Mouse (Mus musculus) hindbrain, embryonic 16.5 days (tissue): Measurements from ENCODE around the gene Rplp2. TPM values are rescaled to one million over a fixed set of nuclear protein-coding genes. Genes with fewer than 3 reads are reported as not detected.

Experiments used
- ATAC-seq: fragments of 200-750 bp; cut with Nextera tagmentation; 2 replicates; pipeline ENCODE4 v1.8.0; 2017; ENCODE audit warnings: moderate TSS enrichment, moderate library complexity
- H3K27ac ChIP-seq: fragments of 300-500 bp; sonication (generic); 2 replicates; pipeline ENCODE4 v1.5.1; 2014; ENCODE audit warnings: low read depth, mild to moderate bottlenecking, control low read depth, low read length, moderate library complexity
- H3K27me3 ChIP-seq: fragments of 300-500 bp; sonication (generic); replicated peaks from 2 replicates; pipeline ENCODE4 v1.6.1; 2014; ENCODE audit warnings: low read length; ENCODE audit not compliant: control insufficient read depth, insufficient read depth
- H3K36me3 ChIP-seq: fragments of 300-500 bp; sonication (generic); 2 replicates; pipeline ENCODE4 v1.6.1; 2014; ENCODE audit warnings: mild to moderate bottlenecking, low read length, moderate library complexity, mixed read lengths; ENCODE audit not compliant: control insufficient read depth, insufficient read depth
- H3K4me1 ChIP-seq: fragments of 300-500 bp; sonication (generic); 2 replicates; pipeline ENCODE4 v1.6.1; 2014; ENCODE audit warnings: low read depth, low read length; ENCODE audit not compliant: control insufficient read depth, insufficient read depth
- H3K4me2 ChIP-seq: fragments of 300-500 bp; sonication (generic); 2 replicates; pipeline ENCODE4 v1.6.1; 2014; ENCODE audit warnings: mild to moderate bottlenecking, low read length, control low read depth, moderate library complexity
- H3K4me3 ChIP-seq: fragments of 300-500 bp; sonication (generic); 2 replicates; pipeline ENCODE4 v1.5.1; 2014; ENCODE audit warnings: mild to moderate bottlenecking, low read length, control low read depth, moderate library complexity
- H3K9ac ChIP-seq: fragments of 300-500 bp; sonication (generic); 2 replicates; pipeline ENCODE4 v1.6.1; 2014; ENCODE audit warnings: low read depth, mild to moderate bottlenecking, control low read depth, low read length, moderate library complexity
- H3K9me3 ChIP-seq: fragments of 300-500 bp; sonication (generic); 2 replicates; pipeline ENCODE4 v1.6.1; 2014; ENCODE audit warnings: mild to moderate bottlenecking, low read length, moderate library complexity; ENCODE audit not compliant: control insufficient read depth
- WGBS: fragments of 180-500 bp; shearing (Covaris S2); extraction: QIAGEN DNeasy Blood & Tissue Kit; methylation state at CpG from one replicate; pipeline ENCODE4 v1.1.7; 2014; 5-methylcytosine and 5-hydroxymethylcytosine counted together
- polyA plus RNA-seq: library from polyadenylated mRNA; unstranded; fragments of >200 nt; fragmentation: Nextera tagmentation; extraction: Ambion mirVana; gene quantifications from 2 replicates; pipeline ENCODE4 v1.2.1, GENCODE M21; 2015

Rplp2 gene
- polyA plus RNA-seq, 1 experiment from 2014 or later = 645 TPM

- H3K27ac ChIP-seq = no peak overlapping the region
- H3K9me3 ChIP-seq = no peaks in the 10 kb centered on the region
- no peak overlapping the region for H3K4me2 ChIP-seq
- no peak overlapping the region for H3K4me3 ChIP-seq
- no peaks in the 10 kb centered on the region for H3K4me1 ChIP-seq
- 81% methylated on average over 2 of the region's 2 CpGs for WGBS
- H3K27me3 ChIP-seq = no peaks in the 10 kb centered on the region
- ATAC-seq = no peak
- H3K36me3 ChIP-seq = peaks cover 5% of the 10 kb centered on the region; the same call in 1 of the 2 replicates
- no peak overlapping the region for H3K9ac ChIP-seq
Observed at GRCm38 (mm10) chr7:141495379-141495778, 48.2 kb downstream of the Rplp2 start.

- Histone ChIP-seq H3K36me3 (peaks cover 5% of the 10 kb centered on the region; the same call in 1 of the 2 replicates), H3K4me3 (no peak overlapping the region), H3K9ac (no peak overlapping the region), H3K27me3 (no peaks in the 10 kb centered on the region), H3K27ac (no peak overlapping the region), H3K4me2 (no peak overlapping the region), H3K9me3 (no peaks in the 10 kb centered on the region), H3K4me1 (no peaks in the 10 kb centered on the region)
- no peak for ATAC-seq
- WGBS = 85% methylated on average over 4 of the region's 4 CpGs
Observed at GRCm38 (mm10) chr7:141495940-141496339, 48.8 kb downstream of the Rplp2 start.

GRCm38 (mm10) chr7:141497600-141497999, 50.4 kb downstream of the Rplp2 start:
- Histone ChIP-seq H3K4me3 (no peak overlapping the region), H3K27ac (no peak overlapping the region), H3K9ac (no peak overlapping the region), H3K4me1 (no peaks in the 10 kb centered on the region), H3K4me2 (no peak overlapping the region), H3K9me3 (no peaks in the 10 kb centered on the region), H3K36me3 (peaks cover 6% of the 10 kb centered on the region; the same call in 1 of the 2 replicates), H3K27me3 (no peaks in the 10 kb centered on the region)
- ATAC-seq = no peak
- 94% methylated on average over 3 of the region's 3 CpGs for WGBS

Other genes starting within 250 kb of the Rplp2 start
- gene Lmntd2, start 233.3 kb upstream of the Rplp2 start, polyA plus RNA-seq = 0.35 and 0.89 TPM in 2 replicates
- gene Rassf7, start 231.5 kb upstream of the Rplp2 start, polyA plus RNA-seq = 22.8 and 25.9 TPM in 2 replicates
- gene Phrf1, start 218.6 kb upstream of the Rplp2 start, polyA plus RNA-seq = 57.1 and 67.4 TPM in 2 replicates
- 1.8 and 2.0 TPM in 2 replicates for gene Irf7, start 180.9 kb upstream of the Rplp2 start, polyA plus RNA-seq
- 0.29 TPM in 1 of 2 replicates, not detected in the other for gene Cdhr5, start 170.6 kb upstream of the Rplp2 start, polyA plus RNA-seq
- 3.5 and 6.1 TPM in 2 replicates for gene Sct, start 168.2 kb upstream of the Rplp2 start, polyA plus RNA-seq
- 0.64 and 1.00 TPM in 2 replicates for gene Drd4, start 155.4 kb upstream of the Rplp2 start, polyA plus RNA-seq
- gene Deaf1, start 119.7 kb upstream of the Rplp2 start, polyA plus RNA-seq = 202 and 206 TPM in 2 replicates
- 48.2 and 52.2 TPM in 2 replicates for gene Tmem80, start 119.6 kb upstream of the Rplp2 start, polyA plus RNA-seq
- 2.5 and 3.1 TPM in 2 replicates for gene Eps8l2, start 108.5 kb upstream of the Rplp2 start, polyA plus RNA-seq
- 276 and 284 TPM in 2 replicates for gene Taldo1, start 55.2 kb upstream of the Rplp2 start, polyA plus RNA-seq
- 51.8 and 55.2 TPM in 2 replicates for gene Gatd1, start 33.2 kb upstream of the Rplp2 start, polyA plus RNA-seq
- 226 and 245 TPM in 2 replicates for gene Cend1, start 17.9 kb upstream of the Rplp2 start, polyA plus RNA-seq
- gene Slc25a22, start 9.5 kb upstream of the Rplp2 start, polyA plus RNA-seq = 96.3 and 104 TPM in 2 replicates
- gene Pidd1, start 3.3 kb upstream of the Rplp2 start, polyA plus RNA-seq = 2.8 and 4.5 TPM in 2 replicates
- gene Pnpla2, start 7.8 kb downstream of the Rplp2 start, polyA plus RNA-seq = 20.0 and 20.9 TPM in 2 replicates
- 7.9 and 10.8 TPM in 2 replicates for gene Cracr2b, start 13.7 kb downstream of the Rplp2 start, polyA plus RNA-seq
- 23.0 and 24.7 TPM in 2 replicates for gene Cd151, start 20.0 kb downstream of the Rplp2 start, polyA plus RNA-seq
- 72.4 and 75.8 TPM in 2 replicates for gene Polr2l, start 27.8 kb downstream of the Rplp2 start, polyA plus RNA-seq
- 68.3 and 71.0 TPM in 2 replicates for gene Tspan4, start 27.9 kb downstream of the Rplp2 start, polyA plus RNA-seq
- 54.4 and 56.7 TPM in 2 replicates for gene Chid1, start 92.5 kb downstream of the Rplp2 start, polyA plus RNA-seq
- gene Ap2a2, start 114.8 kb downstream of the Rplp2 start, polyA plus RNA-seq = 118 and 136 TPM in 2 replicates
- 0.19 and 0.29 TPM in 2 replicates for gene Muc6, start 207.9 kb downstream of the Rplp2 start, polyA plus RNA-seq
- gene Muc2, start 243.0 kb downstream of the Rplp2 start, polyA plus RNA-seq = 0.40 and 0.58 TPM in 2 replicates